Mouse (Mus musculus) stomach, embryonic 14.5 days (tissue): ENCODE data around the gene Stxbp2. TPM values are rescaled to one million over a fixed set of nuclear protein-coding genes. Genes with fewer than 3 reads are reported as not detected.

Source experiments
- ATAC-seq: fragments of 200-750 bp; cut with Nextera tagmentation; 2 replicates; pipeline ENCODE4 v1.8.0; 2017; ENCODE audit warnings: low read depth, moderate TSS enrichment; ENCODE audit not compliant: insufficient number of reproducible peaks, insufficient read depth, low FRiP score
- H3K27ac ChIP-seq: fragments of 300-500 bp; sonication (generic); 2 replicates; pipeline ENCODE4 v1.5.1; 2014; ENCODE audit warnings: mild to moderate bottlenecking, low read length, moderate library complexity, mixed read lengths
- H3K27me3 ChIP-seq: fragments of 300-500 bp; sonication (generic); 2 replicates; pipeline ENCODE4 v1.6.1; 2014; ENCODE audit warnings: low read length, control low read depth, mixed read lengths; ENCODE audit not compliant: control insufficient read depth, insufficient read depth
- H3K36me3 ChIP-seq: fragments of 300-500 bp; sonication (generic); 2 replicates; pipeline ENCODE4 v1.6.1; 2014; ENCODE audit warnings: mild to moderate bottlenecking, control low read depth, low read length, moderate library complexity, mixed read lengths; ENCODE audit not compliant: control insufficient read depth, insufficient read depth
- H3K4me1 ChIP-seq: fragments of 300-500 bp; sonication (generic); 2 replicates; pipeline ENCODE4 v1.6.1; 2014; ENCODE audit warnings: low read length, control low read depth, mixed read lengths; ENCODE audit not compliant: control insufficient read depth, insufficient read depth
- H3K4me2 ChIP-seq: fragments of 300-500 bp; sonication (generic); replicated peaks from 2 replicates; pipeline ENCODE4 v1.6.1; 2014; ENCODE audit warnings: low read depth, low read length, control low read depth
- H3K4me3 ChIP-seq: fragments of 300-500 bp; sonication (generic); 2 replicates; pipeline ENCODE4 v1.5.1; 2014; ENCODE audit warnings: low read depth, low read length, control low read depth
- H3K9ac ChIP-seq: fragments of 300-500 bp; sonication (generic); replicated peaks from 2 replicates; pipeline ENCODE4 v1.6.1; 2014; ENCODE audit warnings: low read depth, mild to moderate bottlenecking, control low read depth, low read length, moderate library complexity, mixed read lengths
- H3K9me3 ChIP-seq: fragments of 300-500 bp; sonication (generic); 2 replicates; pipeline ENCODE4 v1.6.1; 2016; ENCODE audit warnings: low read depth, low read length, control low read depth; ENCODE audit not compliant: control insufficient read depth
- WGBS: fragments of 180-500 bp; shearing (Covaris S2); extraction: QIAGEN DNeasy Blood & Tissue Kit; methylation state at CpG from one replicate; pipeline ENCODE4 v1.1.7; 2014; 5-methylcytosine and 5-hydroxymethylcytosine counted together
- polyA plus RNA-seq: library from polyadenylated mRNA; unstranded; fragments of >200 nt; fragmentation: Nextera tagmentation; extraction: Ambion mirVana; gene quantifications from 2 replicates; pipeline ENCODE4 v1.2.1, GENCODE M21; 2014

Stxbp2 gene
- polyA plus RNA-seq, 1 experiment from 2014 or later, result 103 TPM

- Histone ChIP-seq H3K4me3 (no peak overlapping the region), H3K9ac (no peak overlapping the region), H3K27ac (no peak overlapping the region), H3K27me3 (no peaks in the 10 kb centered on the region), H3K4me1 (no peaks in the 10 kb centered on the region), H3K36me3 (no peaks in the 10 kb centered on the region), H3K9me3 (no peaks in the 10 kb centered on the region), H3K4me2 (no peak overlapping the region)
- 62% methylated on average over 5 of the region's 5 CpGs for WGBS
- ATAC-seq, result no peak
Observed at GRCm38 (mm10) chr8:3664405-3664804, 33.6 kb downstream of the Stxbp2 start.

GRCm38 (mm10) chr8:3665507-3665906 is 34.8 kb downstream of the Stxbp2 start, which contains the start of gene Mcemp1:
Gene Mcemp1 (plus strand): TSS chr8:3665754.
- Histone ChIP-seq H3K4me1 (no peaks in the 10 kb centered on the region), H3K9ac (no peak within 1 kb of the TSS), H3K27ac (no peak within 1 kb of the TSS), H3K4me3 (no peak within 1 kb of the TSS), H3K4me2 (no peak within 1 kb of the TSS), H3K27me3 (no peaks in the 10 kb centered on the region), H3K9me3 (no peaks in the 10 kb centered on the region), H3K36me3 (no peaks in the 10 kb centered on the region)
- 69% methylated on average over 6 of the region's 6 CpGs for WGBS
- ATAC-seq, result no peak

- H3K4me1 ChIP-seq, result no peaks in the 10 kb centered on the region
- H3K9me3 ChIP-seq, result no peaks in the 10 kb centered on the region
- no peak overlapping the region for H3K9ac ChIP-seq
- H3K27ac ChIP-seq, result no peak overlapping the region
- H3K27me3 ChIP-seq, result no peaks in the 10 kb centered on the region
- no peaks in the 10 kb centered on the region for H3K36me3 ChIP-seq
- no peak overlapping the region for H3K4me2 ChIP-seq
- ATAC-seq, result no peak
- 77% methylated on average over 2 of the region's 2 CpGs for WGBS
- no peak overlapping the region for H3K4me3 ChIP-seq
Observed at GRCm38 (mm10) chr8:3670388-3670787, 39.6 kb downstream of the Stxbp2 start.

- H3K9ac ChIP-seq, result peak within 1 kb of the TSS; percentile 36; the same call in 1 of the 2 replicates
- under 1% methylated on average over 23 of the region's 23 CpGs for WGBS
- no peaks in the 10 kb centered on the region for H3K4me1 ChIP-seq
- peak within 1 kb of the TSS; percentile 71 for H3K4me2 ChIP-seq
- no peaks in the 10 kb centered on the region for H3K36me3 ChIP-seq
- ATAC-seq, result peak; percentile 76
- H3K4me3 ChIP-seq, result peak within 1 kb of the TSS; percentile 45
- peak within 1 kb of the TSS; percentile 64; the same call in 1 of the 2 replicates for H3K27ac ChIP-seq
- no peaks in the 10 kb centered on the region for H3K9me3 ChIP-seq
- H3K27me3 ChIP-seq, result no peaks in the 10 kb centered on the region
Observed at GRCm38 (mm10) chr8:3671980-3672491, 41.3 kb downstream of the Stxbp2 start, which contains the start of gene Fcor. Gene Fcor (minus strand): TSS chr8:3672362.

- Histone ChIP-seq H3K27me3 (no peaks in the 10 kb centered on the region), H3K36me3 (peaks cover 10% of the 10 kb centered on the region), H3K9ac (no peak overlapping the region), H3K27ac (no peak overlapping the region), H3K9me3 (no peaks in the 10 kb centered on the region), H3K4me1 (peaks cover 3% of the 10 kb centered on the region; the same call in 1 of the 2 replicates), H3K4me3 (no peak overlapping the region), H3K4me2 (no peak overlapping the region)
- no peak for ATAC-seq
- 41% methylated on average over 3 of the region's 3 CpGs for WGBS
Observed at GRCm38 (mm10) chr8:3674671-3675070, 43.9 kb downstream of the Stxbp2 start.

- WGBS, result 2% methylated on average over 61 of the region's 61 CpGs
Observed at GRCm38 (mm10) chr8:3676131-3676992, 45.6 kb downstream of the Stxbp2 start, which contains the start of gene Trappc5. Gene Trappc5 (plus strand): TSS chr8:3676299.

GRCm38 (mm10) chr8:3676993-3677579 is 46.3 kb downstream of the Stxbp2 start:
- peak overlapping the region; percentile 85 for H3K4me2 ChIP-seq
- peak overlapping the region; percentile 91 for H3K4me3 ChIP-seq
- no peaks in the 10 kb centered on the region for H3K27me3 ChIP-seq
- peaks cover 19% of the 10 kb centered on the region for H3K36me3 ChIP-seq
- no peak for ATAC-seq
- no peaks in the 10 kb centered on the region for H3K9me3 ChIP-seq
- H3K27ac ChIP-seq, result peak overlapping the region; percentile 92; the same call in 1 of the 2 replicates
- H3K4me1 ChIP-seq, result peaks cover 3% of the 10 kb centered on the region; the same call in 1 of the 2 replicates
- WGBS, result 3% methylated on average over 15 of the region's 15 CpGs
- peak overlapping the region; percentile 81 for H3K9ac ChIP-seq

More at GRCm38 (mm10) chr8:3676131-3676992, 45.6 kb downstream of the Stxbp2 start, which contains the start of gene Trappc5:
- peak within 1 kb of the TSS; percentile 81 for H3K9ac ChIP-seq
- H3K9me3 ChIP-seq, result no peaks in the 10 kb centered on the region
- peak within 1 kb of the TSS; percentile 91 for H3K4me3 ChIP-seq
- no peaks in the 10 kb centered on the region for H3K27me3 ChIP-seq
- ATAC-seq, result peak; percentile 89
- H3K4me2 ChIP-seq, result peak within 1 kb of the TSS; percentile 85
- peaks cover 3% of the 10 kb centered on the region; the same call in 1 of the 2 replicates for H3K4me1 ChIP-seq
- H3K36me3 ChIP-seq, result peaks cover 19% of the 10 kb centered on the region
- H3K27ac ChIP-seq, result peak within 1 kb of the TSS; percentile 92

GRCm38 (mm10) chr8:3678831-3679230 is 48.1 kb downstream of the Stxbp2 start:
- Histone ChIP-seq H3K4me2 (no peak overlapping the region), H3K9me3 (no peaks in the 10 kb centered on the region), H3K27ac (no peak overlapping the region), H3K27me3 (no peaks in the 10 kb centered on the region), H3K4me1 (peaks cover 3% of the 10 kb centered on the region; the same call in 1 of the 2 replicates), H3K36me3 (peaks cover 19% of the 10 kb centered on the region), H3K4me3 (no peak overlapping the region), H3K9ac (no peak overlapping the region)
- ATAC-seq, result no peak
- WGBS, result 96% methylated on average over 23 of the region's 23 CpGs
